Mouse (Mus musculus) ES-Bruce4 (cell line): ENCODE data around the gene Prpf40b.

Source experiments
- CTCF ChIP-seq: IDR thresholded peaks from one replicate; pipeline ENCODE4 v1.8.1; 2011; ENCODE audit warnings: low read depth, low read length
- EP300 ChIP-seq: IDR thresholded peaks from 2 replicates; pipeline ENCODE4 v1.6.1; 2011; ENCODE audit warnings: low read depth, low read length; ENCODE audit not compliant: insufficient read depth

DNA sequence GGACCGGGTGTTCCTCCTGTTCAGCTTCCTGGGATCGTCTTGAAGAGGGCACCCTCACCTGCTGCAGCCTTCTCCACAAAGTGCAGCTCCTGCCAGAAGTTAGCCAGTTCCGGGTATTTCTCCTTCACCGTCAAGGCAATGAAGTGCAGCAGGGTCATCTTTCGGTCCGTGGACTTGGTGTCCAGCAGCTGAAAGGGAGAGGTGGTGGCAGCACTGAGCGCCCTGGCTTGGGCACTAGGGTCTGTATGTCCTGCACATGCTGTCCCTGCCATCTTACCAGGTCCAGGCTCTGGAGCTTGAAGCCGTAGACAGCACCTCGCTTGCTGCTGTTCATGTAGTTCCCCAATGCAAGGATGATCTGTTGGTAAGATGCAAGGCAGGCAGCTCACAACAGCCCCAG is 26.1 kb downstream of the Prpf40b start:
- TF ChIP-seq EP300 = no peak
- no peak for TF ChIP-seq CTCF
